Mouse (Mus musculus): Measurements from ENCODE around the gene 4930444G20Rik.
"Not testable (repeated sequence)": the region's sequence is repeated elsewhere in the genome, so short reads cannot be mapped to it uniquely, and the experiment has no call there.

Gene 4930444G20Rik

DNA sequence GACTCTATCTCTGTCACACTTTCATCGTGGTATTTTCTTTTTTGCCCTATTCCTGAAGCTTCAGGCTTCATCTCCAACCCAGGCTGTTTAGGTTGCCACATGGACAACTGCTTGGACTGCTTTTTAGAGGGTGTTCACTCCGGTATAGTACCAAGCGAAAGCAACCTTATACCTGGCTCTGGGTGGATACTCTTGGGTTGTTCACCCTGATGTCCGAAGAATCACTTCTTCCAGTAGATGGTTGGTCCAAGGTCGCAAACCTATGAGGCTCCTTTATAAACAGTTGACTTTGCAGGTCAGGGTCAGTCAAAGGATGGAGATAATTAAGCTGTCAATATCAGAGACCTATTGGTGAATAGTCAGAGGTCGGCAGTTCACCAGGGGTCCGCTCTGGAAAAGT lies at the start of gene 4930444G20Rik:
Gene 4930444G20Rik (minus strand): TSS at position 101 of the 400 bp plus-strand sequence.
- DNase-seq (ENCODE audit: low read depth): not testable (repeated sequence)

- DNase-seq (ENCODE audit: low read depth): no peak
These were observed 6.7 kb upstream of the 4930444G20Rik start for GRCm38 (mm10) chr10:22074531-22074930.

DNA sequence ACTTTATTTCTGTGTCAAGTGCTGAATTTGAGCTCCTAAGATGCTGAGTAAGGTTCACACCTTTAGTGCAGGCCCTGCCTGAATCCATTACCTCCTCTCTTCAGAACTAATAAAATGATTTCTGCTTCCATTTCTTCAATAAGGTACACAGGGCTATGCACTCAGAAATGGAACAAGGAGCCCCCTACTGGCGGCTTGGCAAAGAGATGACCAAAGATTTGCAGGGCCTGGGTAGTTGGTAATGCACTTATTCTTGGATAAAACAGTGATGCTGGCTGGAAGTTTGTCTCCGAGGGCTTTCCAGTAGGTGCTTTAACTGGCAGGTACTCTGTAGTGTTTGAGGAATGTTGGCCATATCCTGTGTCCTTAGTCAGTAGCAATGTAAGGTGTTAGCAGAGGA lies 4.9 kb upstream of the 4930444G20Rik start:
- DNase-seq (ENCODE audit: low read depth): peak; percentile 8

- no peak for DNase-seq (ENCODE audit: low read depth)
These were observed 2.7 kb upstream of the 4930444G20Rik start for GRCm38 (mm10) chr10:22070576-22070975.

DNA sequence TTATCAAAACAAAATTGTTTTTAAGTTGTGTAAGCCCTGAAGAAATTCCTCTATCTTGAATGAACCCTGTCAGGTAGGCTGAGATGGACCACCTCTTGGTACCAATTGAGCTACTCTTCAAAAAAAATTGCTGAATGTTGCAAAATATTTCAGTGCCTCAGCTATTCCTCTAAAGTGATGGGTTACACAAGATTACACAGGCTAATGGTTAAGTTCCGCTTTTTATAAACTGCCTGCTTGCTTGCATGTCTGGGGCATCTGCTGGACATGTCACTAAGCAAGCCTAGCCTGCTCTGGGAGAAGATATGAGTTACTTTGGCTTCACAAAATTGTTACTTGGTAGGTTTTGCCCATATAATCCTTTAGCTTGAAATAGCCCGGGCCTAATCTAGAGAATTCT lies 2.3 kb upstream of the 4930444G20Rik start:
- DNase-seq (ENCODE audit: low read depth): no peak

- DNase-seq (ENCODE audit: low read depth): no peak
These were observed 8.5 kb downstream of the 4930444G20Rik start for GRCm38 (mm10) chr10:22059415-22059814.

DNA sequence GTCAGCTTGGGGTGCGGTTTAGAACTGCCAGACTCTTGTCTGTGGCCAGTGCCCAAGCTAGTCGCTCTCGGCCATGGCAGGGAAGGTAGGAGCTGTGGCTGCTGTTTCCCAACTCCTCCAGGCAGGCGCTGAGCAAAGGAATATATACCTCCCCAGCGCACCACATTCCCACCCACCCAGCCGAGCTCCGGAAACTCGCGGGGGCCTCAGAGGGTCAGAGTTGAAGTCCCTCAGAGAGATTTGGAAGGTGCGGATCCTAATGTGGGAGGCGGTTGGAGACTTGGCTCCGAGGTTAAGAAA lies 8.9 kb downstream of the 4930444G20Rik start:
- no peak for DNase-seq (ENCODE audit: low read depth)

DNA sequence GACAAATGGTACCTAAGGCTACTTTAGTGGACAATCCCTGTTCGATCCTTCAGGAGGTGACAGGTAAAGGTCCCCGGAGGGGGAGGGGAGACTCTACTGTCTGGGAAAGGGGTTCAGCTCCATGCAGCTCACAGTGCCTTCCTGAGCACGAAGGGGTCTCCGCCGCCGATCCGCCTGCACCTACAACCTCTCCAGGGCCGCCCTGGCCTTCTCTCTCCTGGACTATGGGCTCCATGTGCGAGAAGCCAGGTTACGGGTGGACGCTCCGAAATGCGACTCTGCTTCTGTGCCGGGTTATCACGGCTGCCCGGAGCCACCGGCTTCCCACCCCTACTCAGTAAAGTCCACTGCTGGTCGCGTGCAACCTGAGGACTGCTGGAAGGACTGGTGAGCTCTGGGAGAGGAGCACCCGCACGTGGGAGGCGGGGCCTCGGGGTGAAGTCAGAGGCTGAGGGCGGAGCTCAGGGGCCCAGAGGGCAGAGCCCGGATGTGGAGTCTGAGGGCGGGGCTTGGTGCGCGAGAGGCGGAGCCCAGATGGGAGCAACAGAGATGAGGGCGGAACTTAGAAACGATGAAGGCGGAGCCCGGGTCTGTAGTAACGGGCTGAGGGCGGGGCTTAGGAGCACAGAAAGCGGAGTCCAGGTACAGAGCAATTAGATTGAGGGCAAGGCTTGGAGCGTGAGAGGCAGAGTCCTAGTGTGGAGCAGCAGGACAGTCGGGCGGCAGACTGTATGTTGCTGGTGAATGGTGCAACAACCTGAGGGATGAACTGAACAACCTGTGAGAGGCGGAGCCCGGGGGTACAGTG lies 9.5 kb downstream of the 4930444G20Rik start:
- peak; percentile 94 for DNase-seq (ENCODE audit: low read depth)

GRCm38 (mm10) chr10:22055308-22055707 lies 12.6 kb downstream of the 4930444G20Rik start:
- no peak for DNase-seq (ENCODE audit: low read depth)

- peak; percentile 55 for DNase-seq (ENCODE audit: low read depth)
These were observed 31.6 kb downstream of the 4930444G20Rik start for GRCm38 (mm10) chr10:22036256-22036655.

DNA sequence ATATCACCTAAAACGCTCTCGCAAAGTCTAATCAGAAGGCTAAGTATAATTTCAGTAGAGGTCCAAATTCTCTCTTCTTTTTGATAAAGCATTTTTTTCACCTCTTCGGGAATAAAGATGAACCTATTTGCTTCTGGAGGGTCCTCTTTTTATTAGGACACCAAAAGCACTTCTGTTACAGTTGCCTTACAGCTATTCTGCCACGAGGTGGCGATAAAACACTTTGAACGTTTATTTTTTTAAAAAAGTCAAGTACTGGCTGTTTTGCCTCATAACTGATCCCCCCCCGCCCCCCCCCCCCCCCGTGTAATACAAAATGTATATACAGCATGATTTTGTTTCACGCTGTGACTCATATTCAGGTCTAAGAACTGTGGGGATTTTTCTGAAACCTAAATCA lies 33.6 kb downstream of the 4930444G20Rik start:
- DNase-seq (ENCODE audit: low read depth): peak; percentile 61

DNA sequence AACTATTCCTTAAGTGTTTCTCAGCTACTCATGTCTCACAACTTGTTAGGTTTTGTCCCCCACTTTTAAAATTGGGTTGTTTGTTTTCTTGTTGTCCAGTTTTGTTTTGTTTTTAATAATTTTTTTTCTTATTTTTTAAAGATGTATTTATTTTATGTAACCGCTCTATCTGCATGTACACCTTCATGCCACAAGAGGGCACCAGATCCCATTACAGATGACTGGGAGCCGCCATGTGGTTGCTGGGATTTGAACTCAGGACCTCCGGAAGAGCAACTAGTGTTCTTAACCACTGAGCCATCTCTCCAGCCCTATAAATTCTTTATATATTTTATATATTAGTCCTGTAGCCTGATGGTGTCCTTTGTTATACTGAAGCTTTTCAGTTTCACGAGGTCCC lies 49.3 kb downstream of the 4930444G20Rik start:
- no peak for DNase-seq (ENCODE audit: low read depth)

DNA sequence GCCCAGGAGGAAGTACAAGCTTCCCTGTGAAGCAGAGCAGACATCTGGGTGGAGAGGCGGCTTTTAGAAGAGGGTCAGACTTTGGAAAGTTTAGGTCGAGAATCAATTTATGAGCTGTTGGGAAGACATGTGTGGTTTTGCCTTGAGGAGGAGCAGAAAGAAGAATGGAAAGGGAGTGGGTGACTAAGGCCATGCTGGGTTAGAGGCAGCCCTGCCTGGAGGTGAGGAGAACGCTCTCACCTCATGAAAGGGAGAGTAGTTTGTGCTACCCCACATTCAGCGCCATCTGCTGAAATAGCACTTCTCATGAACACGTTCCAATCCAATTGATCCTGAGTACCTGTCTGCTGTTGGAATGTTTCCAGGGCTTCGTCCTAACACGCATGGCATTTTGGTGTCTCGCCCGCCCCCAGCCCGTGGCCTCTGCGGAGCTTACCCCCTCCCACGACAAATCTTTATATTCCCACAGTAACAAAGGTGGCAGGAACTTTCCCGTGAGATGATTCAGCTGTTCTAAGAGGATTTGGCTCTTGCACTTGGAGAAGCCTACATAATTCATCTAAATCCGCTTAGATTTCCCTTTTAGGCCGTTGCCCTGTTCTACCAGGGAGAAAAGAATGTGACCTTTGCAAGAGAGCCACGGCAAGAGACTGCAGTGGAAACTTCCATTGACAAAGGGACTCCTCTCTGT lies 50.3 kb downstream of the 4930444G20Rik start:
- no peak for DNase-seq (ENCODE audit: low read depth)
